Mouse (Mus musculus) thymus, postnatal 36 days (tissue): Measurements from ENCODE around the gene Akap12.

Source experiments
- DNase-seq, 2 experiments: peaks; one replicate each; pipeline ENCODE4 v3.0.0; 2022; ENCODE audit warnings: mixed read lengths in 2 of 2

The Akap12 gene

DNA sequence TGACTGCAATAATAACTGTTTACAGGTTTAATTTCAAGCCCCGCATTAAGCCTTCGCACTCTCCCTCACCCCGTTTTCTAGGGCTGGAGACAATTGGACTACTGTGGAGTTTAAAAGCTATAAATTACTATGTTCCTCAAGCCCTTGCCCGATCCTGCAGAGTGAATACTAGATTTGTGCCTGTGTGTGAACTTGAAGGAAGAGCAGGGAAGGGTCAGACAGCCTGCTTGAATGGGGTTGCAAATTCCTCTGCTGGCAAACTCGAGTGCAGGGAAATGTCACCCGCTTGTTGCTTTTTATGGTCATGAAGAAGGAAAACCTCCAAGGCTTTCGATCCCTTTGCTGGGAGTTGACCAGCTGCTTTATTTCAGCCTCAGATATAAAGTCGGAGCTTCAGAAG lies 19.6 kb downstream of the Akap12 start:
- no peak for DNase-seq

GRCm38 (mm10) chr10:4289171-4289570 lies 23.0 kb downstream of the Akap12 start:
- DNase-seq = no peak

GRCm38 (mm10) chr10:4289636-4290035 lies 23.5 kb downstream of the Akap12 start:
- DNase-seq = no peak

- DNase-seq = no peak
Measured at GRCm38 (mm10) chr10:4290145-4290544, 24.0 kb downstream of the Akap12 start.

GRCm38 (mm10) chr10:4290561-4290960 lies 24.4 kb downstream of the Akap12 start:
- no peak for DNase-seq

DNA sequence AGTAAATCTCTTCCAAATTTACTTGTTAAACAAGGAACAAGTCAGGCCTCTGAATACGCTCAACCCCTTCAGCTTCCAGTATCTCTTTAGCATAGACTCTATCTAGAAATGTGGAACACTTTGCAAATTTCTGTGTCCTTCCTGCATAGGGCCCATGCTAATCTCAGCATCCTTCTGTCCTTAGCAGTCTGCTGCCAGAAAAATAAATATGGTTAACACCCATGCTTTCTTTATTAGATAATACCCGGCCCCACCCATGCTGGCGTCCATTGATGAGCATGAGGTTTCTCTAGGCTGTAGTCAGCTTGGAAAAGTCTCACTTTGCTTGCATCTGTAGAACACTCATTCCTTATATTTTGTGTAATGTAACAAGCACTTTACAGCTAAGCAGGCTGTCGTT lies 27.2 kb downstream of the Akap12 start:
- DNase-seq = no peak

- no peak for DNase-seq
Measured at GRCm38 (mm10) chr10:4303558-4303957, 37.4 kb downstream of the Akap12 start.

DNA sequence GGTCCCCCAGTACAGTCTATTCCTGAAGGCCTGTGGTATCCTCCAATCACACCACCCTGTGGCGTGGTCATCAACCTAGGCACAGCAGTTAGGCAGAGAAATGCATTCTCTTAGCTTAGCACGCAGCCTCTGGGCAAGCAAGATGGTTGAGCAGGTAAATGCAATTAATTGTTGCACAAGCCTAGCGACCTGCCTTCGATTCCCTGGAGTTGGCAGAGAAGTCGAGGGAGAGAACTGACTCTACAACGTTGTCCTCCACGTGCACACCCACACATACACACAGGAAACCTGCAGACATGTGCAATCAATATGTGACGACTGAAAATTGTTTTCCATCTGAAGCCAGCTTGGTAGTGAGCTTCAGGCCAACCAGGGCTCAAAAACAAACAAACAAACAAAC lies 57.7 kb downstream of the Akap12 start:
- no peak for DNase-seq

- no peak for DNase-seq
Measured at GRCm38 (mm10) chr10:4325562-4325961, 59.4 kb downstream of the Akap12 start.

GRCm38 (mm10) chr10:4327716-4328115 lies 61.5 kb downstream of the Akap12 start:
- no peak for DNase-seq

DNA sequence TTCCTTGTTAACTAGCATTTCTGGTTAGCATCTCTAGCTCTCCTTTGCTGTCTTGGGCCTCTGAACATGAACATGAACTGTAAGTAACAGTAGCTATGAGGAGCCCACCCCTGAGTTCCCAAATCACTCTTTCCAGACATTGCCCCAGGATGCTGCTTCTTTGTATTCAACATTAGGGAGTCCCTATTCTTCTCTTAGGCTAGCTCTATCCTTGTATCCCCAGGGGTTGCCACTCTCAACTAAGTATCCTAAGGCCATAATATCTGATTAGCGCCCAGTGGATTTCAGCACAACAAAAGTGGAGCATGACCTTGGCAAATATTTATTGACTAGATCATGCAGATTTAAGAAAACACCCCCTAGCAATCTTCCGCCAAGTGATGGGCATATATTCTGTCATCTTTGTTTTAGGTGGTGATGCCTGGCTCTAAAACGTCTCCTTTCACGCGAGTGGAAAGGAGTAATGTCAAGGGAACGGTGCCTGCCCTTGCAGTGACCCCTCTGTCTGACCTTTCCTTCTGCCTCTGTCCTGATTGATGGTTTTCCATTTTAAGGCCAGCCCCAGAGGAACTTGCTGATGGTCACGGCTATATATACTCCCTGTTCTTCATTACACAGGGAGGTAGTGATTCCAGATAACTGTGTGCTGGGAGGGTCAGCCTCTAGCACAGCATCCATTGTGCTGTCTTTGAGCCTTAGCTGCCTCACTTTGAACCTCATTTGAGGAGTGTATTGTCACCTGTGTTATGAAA lies 66.2 kb downstream of the Akap12 start:
- DNase-seq = no peak

DNA sequence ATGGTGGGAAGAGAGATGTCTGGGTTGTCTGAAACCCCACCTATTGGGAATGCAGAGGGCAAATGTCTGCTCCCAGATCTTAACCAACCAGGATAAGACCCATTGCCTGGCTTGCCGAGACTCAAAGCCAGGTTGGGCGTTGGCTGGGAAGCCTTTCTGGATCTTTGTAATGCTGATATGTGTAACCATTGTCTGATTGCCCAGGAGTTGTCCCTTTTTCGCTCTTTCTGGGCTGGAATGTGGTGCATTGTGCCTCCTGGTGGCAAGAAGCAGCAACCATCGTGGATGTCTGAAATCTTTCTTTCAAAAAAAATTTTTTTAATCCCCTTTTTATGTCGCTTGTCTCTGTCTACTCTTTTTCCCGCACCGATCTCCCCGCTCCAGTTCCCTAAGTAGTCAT lies 67.1 kb downstream of the Akap12 start:
- peak; percentile 37 for DNase-seq

GRCm38 (mm10) chr10:4334039-4334683 lies 68.0 kb downstream of the Akap12 start:
- DNase-seq = peak; percentile 65 to 69

DNA sequence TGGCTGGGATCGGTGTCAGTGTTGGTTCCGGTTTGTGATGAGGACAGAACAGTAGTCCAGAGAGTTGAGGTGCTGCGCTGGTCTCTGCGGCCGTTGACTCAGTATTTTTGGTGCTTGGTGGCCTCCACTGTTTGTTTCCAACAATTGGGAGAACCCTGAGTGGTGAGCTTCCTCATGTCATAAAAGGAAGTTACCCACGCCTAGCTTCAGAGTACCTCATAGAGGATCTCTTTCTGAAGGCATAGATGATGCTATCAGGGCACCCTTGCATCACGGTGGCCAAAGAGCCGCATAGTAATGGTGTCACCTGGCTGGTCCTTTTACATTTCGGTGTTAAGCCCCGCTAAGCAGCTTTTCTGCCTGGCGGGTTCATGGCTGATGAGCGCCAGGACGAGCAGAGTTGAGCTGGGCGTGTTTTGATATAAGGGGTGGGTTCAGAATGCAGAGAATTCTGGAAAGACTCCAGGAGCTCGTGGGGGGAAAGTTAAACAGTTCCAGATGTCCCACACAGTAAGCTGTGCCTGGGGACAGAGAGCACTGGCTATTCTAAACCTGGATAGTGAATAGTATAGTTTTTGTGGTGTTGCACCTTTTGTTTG lies 72.8 kb downstream of the Akap12 start:
- no peak for DNase-seq

- DNase-seq = peak; percentile 47 to 48
Measured at GRCm38 (mm10) chr10:4341430-4341829, 75.2 kb downstream of the Akap12 start.

- peak; percentile 84 to 88 for DNase-seq
Measured at GRCm38 (mm10) chr10:4346489-4347135, 80.4 kb downstream of the Akap12 start.

GRCm38 (mm10) chr10:4347136-4347492 lies 80.9 kb downstream of the Akap12 start:
- DNase-seq = no peak

DNA sequence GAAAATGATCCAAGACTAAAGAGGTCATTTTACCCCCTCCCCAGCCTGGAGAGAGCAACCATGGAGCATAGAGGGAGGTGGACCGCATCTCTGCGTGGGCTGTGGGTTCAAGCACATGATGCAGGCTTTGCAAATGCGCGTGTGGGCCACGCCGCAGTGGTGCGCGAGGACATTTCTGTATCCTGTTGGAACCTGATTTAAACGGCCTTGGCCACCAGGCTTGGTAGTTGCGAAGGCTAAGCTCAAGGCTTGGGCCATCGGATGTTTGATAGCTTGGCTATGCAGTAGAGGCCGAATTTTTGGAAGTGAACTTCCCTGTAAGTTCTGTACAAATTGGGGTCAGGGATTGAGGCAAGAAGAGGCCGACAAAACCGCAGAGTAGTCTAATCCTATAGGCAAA lies 81.4 kb downstream of the Akap12 start:
- no peak for DNase-seq

GRCm38 (mm10) chr10:4354371-4355260 lies 88.4 kb downstream of the Akap12 start:
- no peak for DNase-seq

GRCm38 (mm10) chr10:4355882-4356451 lies 89.8 kb downstream of the Akap12 start:
- DNase-seq = peak; percentile 48 to 54

DNA sequence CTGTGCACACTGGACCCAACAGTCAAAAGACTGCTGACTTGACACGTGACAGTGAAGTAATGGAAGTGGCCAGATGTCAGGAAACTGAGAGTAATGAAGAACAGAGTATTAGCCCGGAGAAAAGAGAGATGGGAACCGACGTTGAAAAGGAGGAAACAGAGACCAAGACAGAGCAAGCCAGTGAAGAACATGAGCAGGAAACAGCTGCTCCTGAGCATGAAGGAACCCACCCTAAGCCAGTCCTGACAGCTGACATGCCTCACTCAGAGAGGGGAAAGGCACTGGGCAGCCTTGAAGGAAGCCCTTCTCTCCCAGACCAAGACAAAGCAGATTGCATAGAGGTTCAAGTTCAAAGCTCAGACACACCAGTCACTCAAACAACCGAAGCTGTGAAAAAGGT lies 90.5 kb downstream of the Akap12 start:
- DNase-seq = no peak

DNA sequence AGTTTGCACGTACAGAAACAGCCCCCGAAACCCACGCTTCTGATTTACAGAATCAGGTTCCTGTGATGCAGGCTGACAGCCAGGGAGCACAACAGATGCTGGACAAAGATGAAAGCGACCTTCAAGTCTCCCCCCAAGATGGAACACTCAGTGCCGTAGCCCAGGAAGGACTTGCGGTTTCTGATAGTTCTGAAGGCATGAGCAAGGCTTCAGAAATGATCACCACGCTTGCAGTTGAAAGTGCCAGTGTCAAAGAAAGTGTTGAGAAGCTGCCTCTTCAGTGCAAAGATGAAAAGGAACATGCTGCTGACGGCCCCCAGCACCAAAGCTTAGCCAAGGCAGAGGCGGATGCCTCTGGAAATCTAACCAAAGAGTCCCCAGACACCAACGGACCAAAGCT lies 91.3 kb downstream of the Akap12 start:
- DNase-seq = no peak
